Mouse (Mus musculus) spleen, adult 2 months (tissue): ENCODE data around the gene Dcaf10. TPM values are rescaled to one million over a fixed set of nuclear protein-coding genes. Genes with fewer than 3 reads are reported as not detected.

Source experiments
- DNase-seq, 2 experiments: peaks; one replicate each; pipeline versions ENCODE4 v3.0.0 to v3.0.0-alpha.2; 2012 to 2021; ENCODE audit warnings: low spot score in 2 of 2, low read depth in 1 of 2
- H3K27ac ChIP-seq: fragments of 200-500 bp; 2 replicates; pipeline ENCODE4 v1.5.1; 2012; ENCODE audit warnings: low read length, inconsistent platforms; ENCODE audit not compliant: insufficient read depth
- H3K27me3 ChIP-seq: fragments of 200-500 bp; 2 replicates; pipeline ENCODE4 v1.6.1; 2012; ENCODE audit warnings: mild to moderate bottlenecking, moderate library complexity, low read length, inconsistent platforms; ENCODE audit not compliant: control insufficient read depth, insufficient read depth
- H3K36me3 ChIP-seq: fragments of 200-500 bp; 2 replicates; pipeline ENCODE4 v1.6.1; 2012; ENCODE audit warnings: mild to moderate bottlenecking, low read length, inconsistent platforms; ENCODE audit not compliant: control insufficient read depth, insufficient read depth
- H3K4me1 ChIP-seq: fragments of 200-500 bp; 2 replicates; pipeline ENCODE4 v1.6.1; 2011; ENCODE audit warnings: inconsistent platforms; ENCODE audit not compliant: control insufficient read depth, insufficient read depth, insufficient read length
- H3K4me3 ChIP-seq: fragments of 200-500 bp; 2 replicates; pipeline ENCODE4 v1.5.1; 2011; ENCODE audit warnings: mild to moderate bottlenecking, inconsistent platforms; ENCODE audit not compliant: insufficient read depth, insufficient read length; ENCODE audit errors: extremely low read depth
- CTCF ChIP-seq: fragments of 200-500 bp; IDR thresholded peaks from 2 replicates; pipeline ENCODE4 v1.5.1; 2011; ENCODE audit warnings: mild to moderate bottlenecking, inconsistent platforms; ENCODE audit not compliant: insufficient read depth, insufficient read length, insufficient replicate concordance; ENCODE audit errors: extremely low read depth
- POLR2A ChIP-seq: fragments of 200-500 bp; IDR thresholded peaks from 2 replicates; pipeline ENCODE4 v1.6.1; 2011; ENCODE audit warnings: low read depth, low read length, inconsistent platforms
- WGBS: fragments of 180-500 bp; shearing (Covaris S2); methylation state at CpG from one replicate; pipeline ENCODE4 v1.1.7; 2018; 5-methylcytosine and 5-hydroxymethylcytosine counted together
- polyA plus RNA-seq: library from polyadenylated mRNA; depleted of rRNA; stranded (reverse); fragments of >200 nt; gene quantifications from 2 replicates; pipeline ENCODE4 v1.2.3, GENCODE M21; 2012

The Dcaf10 gene
- polyA plus RNA-seq, 1 experiment, result 9.6 TPM

DNA sequence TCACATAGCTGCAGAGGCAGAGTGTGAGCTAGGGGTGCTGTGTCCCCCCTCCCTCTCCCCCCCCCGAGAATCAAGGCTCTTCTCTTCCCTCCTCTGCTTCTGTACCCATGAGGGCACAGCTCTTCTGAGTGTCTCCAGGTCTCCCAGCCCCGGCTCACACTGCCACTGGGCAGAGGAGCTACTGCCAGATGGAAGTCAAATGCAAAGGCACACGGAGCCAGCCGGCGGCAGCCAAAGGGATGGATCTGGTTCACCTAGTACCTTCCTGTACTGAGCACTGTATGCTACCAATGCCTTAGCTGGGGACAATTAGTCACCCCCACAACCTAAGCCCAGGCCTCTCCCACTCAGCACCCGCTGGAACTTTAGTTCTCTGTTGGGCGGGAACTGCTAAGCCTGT lies 74.4 kb downstream of the Dcaf10 start:
- DNase-seq, result no peak
- Histone ChIP-seq H3K27ac (no peak overlapping the region), H3K4me1 (0 out of 2 replicates have a peak, but pooled peaks cover 2% of the 10 kb centered on the region), H3K4me3 (no peak overlapping the region), H3K27me3 (no peaks in the 10 kb centered on the region), H3K36me3 (no peaks in the 10 kb centered on the region)
- 84% methylated on average over 7 of the region's 7 CpGs for WGBS
- TF ChIP-seq CTCF (no peak), POLR2A (no peak)

DNA sequence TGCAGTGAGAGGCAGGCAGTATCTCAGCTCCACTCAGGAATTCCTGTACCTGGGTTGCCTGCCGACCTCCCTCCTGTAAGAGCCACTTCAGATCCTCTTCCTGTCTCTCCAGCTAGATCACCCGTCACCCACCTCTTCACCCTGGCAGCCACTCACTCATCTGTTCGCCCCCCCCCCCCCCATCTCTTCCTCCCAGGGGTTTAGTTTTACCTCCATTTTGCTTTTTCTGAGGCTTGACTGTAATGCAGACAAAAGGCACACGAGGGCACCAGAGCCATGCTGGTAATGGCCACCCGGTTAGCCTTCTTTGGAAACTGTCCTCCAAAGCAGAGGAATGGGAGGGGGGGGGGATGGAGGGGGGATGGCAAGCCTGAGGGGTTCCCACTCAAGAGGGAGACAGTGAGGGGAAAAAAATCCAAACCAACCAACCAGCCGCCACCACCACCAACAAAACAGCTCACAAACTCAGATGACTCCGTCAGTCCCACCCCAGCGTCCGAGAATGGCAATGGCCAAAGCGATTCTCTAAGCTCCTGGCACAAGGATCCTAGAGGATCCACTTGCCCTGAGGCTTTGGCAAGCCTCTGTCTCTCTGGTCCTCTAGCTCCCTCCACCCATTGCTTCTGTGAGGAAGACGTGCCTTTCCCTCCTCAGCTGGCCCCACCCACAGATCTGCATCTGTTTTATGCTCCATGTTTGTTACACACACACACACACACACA lies 76.5 kb downstream of the Dcaf10 start:
- no peak for TF ChIP-seq POLR2A
- TF ChIP-seq CTCF, result peak; percentile 76; the same call in 1 of the 2 replicates
- peak; percentile 35 to 38 for DNase-seq
- H3K4me3 ChIP-seq, result no peak overlapping the region
- no peaks in the 10 kb centered on the region for H3K27me3 ChIP-seq
- H3K36me3 ChIP-seq, result no peaks in the 10 kb centered on the region
- WGBS, result 48% methylated on average over 9 of the region's 11 CpGs
- 0 out of 2 replicates have a peak, but pooled peaks cover 2% of the 10 kb centered on the region for H3K4me1 ChIP-seq
- H3K27ac ChIP-seq, result no peak overlapping the region

DNA sequence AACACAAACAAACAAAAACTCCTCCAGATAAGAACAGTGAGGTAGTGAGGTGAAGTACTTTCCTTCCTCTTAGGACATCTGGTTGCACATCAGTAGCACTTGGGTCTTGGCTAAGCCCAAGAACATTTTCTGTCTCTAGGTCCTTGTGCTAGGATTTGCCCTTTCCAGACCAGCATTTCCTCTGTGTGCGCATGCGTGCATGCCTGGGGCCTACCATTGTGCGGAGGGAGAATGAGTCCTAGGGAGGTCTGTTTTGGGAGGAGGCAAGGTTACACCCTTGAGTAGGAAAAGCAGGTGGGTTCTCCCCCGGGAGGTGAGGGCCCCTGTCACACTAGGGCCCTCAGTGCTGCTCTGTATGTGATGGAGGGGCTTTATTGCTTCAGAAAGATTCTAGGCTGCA lies 77.2 kb downstream of the Dcaf10 start:
- WGBS, result 91% methylated on average over 4 of the region's 4 CpGs
- DNase-seq, result no peak

DNA sequence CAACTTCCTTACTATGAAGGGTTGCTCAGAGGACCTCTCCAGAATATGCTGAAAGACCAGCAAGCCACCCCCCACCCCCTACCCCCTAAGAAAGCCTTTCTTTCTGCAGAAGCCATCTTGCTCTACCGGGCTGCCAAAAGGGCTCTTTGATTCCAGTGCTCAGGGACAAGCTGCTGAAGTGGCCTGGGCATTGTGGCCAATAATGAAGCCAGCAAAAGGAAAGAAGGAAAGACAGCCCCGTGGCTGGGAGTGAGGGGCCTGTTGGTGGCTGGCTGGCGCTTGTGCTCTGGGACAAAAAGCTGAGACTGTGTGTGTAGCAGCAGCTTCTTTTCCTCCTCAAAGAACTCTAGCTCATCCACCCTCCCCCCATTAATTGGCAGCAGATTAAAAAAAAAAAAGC lies 78.8 kb downstream of the Dcaf10 start:
- no peak for TF ChIP-seq CTCF
- TF ChIP-seq POLR2A, result no peak
- WGBS, result 75% methylated on average over 3 of the region's 3 CpGs
- H3K27ac ChIP-seq, result no peak overlapping the region; the same call in 1 of the 2 replicates

More for the DNA sequence above, 77.2 kb downstream of the Dcaf10 start:
- H3K27me3 ChIP-seq, result no peaks in the 10 kb centered on the region
- H3K36me3 ChIP-seq, result no peaks in the 10 kb centered on the region
- 0 out of 2 replicates have a peak, but pooled peaks cover 2% of the 10 kb centered on the region for H3K4me1 ChIP-seq
- no peak overlapping the region for H3K4me3 ChIP-seq
- H3K27ac ChIP-seq, result no peak overlapping the region
- TF ChIP-seq CTCF, result no peak
- no peak for TF ChIP-seq POLR2A

DNA sequence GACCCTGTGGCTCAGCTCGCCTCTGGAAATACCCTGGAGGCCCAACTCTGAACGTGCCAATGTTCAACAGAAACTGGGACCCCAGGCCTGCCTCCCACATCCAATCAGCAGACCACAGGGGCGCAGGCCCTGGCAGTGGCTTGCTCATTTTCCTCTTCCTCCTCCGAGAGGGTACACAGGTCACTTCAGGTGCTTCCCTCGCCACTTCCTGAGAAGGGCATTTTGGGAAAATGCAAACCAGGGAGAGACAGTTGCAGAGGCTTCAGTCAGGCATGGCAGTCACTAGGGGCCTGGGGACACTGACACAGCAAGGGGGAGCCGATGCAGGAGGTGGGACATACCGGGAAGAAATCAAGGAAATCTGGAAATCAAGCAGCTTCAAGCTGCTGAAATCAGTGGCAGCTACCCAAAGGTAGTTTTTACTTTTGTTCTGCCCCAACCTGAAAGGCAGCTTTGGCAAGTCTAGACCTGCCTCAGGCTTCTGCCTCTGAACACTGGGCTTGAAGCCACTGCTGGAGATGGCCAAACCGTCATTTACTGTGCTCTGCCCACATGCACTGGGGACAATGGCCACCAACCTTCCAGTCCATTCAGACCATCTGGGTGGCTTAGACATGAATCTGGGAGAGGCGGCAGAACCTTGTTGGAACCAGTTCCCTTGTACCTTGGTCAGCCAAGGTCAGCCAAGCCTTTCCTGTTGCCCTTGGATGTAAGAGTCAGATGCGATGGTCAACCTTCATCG lies 79.8 kb downstream of the Dcaf10 start:
- Histone ChIP-seq H3K4me1 (0 out of 2 replicates have a peak, but pooled peaks cover 2% of the 10 kb centered on the region), H3K27me3 (no peaks in the 10 kb centered on the region), H3K27ac (no peak overlapping the region), H3K36me3 (no peaks in the 10 kb centered on the region), H3K4me3 (no peak overlapping the region)
- TF ChIP-seq POLR2A (no peak), CTCF (no peak)
- WGBS, result 68% methylated on average over 11 of the region's 11 CpGs
- DNase-seq, result no peak

More for the DNA sequence above, 78.8 kb downstream of the Dcaf10 start:
- Histone ChIP-seq H3K4me1 (0 out of 2 replicates have a peak, but pooled peaks cover 2% of the 10 kb centered on the region), H3K27me3 (no peaks in the 10 kb centered on the region), H3K4me3 (no peak overlapping the region), H3K36me3 (no peaks in the 10 kb centered on the region)
- no peak for DNase-seq

DNA sequence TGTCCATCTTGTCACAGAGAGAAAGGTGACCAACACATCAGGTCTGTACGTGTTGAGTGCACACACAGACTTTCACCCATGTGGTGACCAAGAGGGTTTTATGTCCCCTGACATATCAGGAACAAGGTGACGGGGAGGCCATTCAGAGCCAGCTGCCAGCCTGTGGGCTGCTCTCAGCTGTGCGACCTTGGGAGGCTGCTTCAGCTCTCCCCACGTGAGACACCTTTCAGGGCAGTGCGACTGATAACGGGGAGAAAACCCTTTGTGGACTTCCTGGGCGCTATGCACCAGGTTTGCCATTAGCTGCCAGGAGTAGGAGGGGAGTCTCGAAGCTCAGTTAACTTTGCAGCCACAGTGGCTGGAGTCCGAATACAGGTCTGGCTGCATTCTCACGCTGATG lies 80.7 kb downstream of the Dcaf10 start:
- TF ChIP-seq CTCF (no peak), POLR2A (no peak)
- H3K4me1 ChIP-seq, result 0 out of 2 replicates have a peak, but pooled peaks cover 2% of the 10 kb centered on the region
- no peak overlapping the region for H3K27ac ChIP-seq
- no peaks in the 10 kb centered on the region for H3K27me3 ChIP-seq
- DNase-seq, result no peak
- WGBS, result 89% methylated on average over 10 of the region's 10 CpGs
- no peak overlapping the region for H3K4me3 ChIP-seq
- no peaks in the 10 kb centered on the region for H3K36me3 ChIP-seq
